Mouse (Mus musculus) kidney, postnatal 10 days (tissue): Measurements from ENCODE around the gene RPS10-NUDT3.

ENCODE experiments used
- DNase-seq: peaks from one replicate; pipeline ENCODE4 v3.0.0; 2021; ENCODE audit warnings: mixed read lengths

Gene RPS10-NUDT3

DNA sequence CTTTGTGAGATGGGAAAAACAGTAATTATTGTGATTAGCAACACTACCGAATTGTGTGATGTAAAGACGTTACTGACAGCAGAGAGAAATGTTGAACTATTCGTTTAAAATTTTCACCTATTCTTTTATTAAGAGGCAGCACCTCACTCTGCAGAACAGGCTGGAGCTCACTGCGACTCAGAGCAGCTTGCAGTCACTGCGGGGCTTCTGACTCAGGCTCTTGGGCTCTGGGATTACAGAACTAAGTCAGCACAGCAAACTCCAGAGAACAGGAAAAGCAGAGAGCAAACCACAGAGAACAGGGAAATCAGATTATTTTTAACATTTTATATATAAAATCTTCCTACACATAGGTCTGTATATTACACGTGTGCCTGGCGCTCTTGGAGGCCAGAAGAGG, 25.4 kb downstream of the RPS10-NUDT3 start:
- DNase-seq, result no peak

DNA sequence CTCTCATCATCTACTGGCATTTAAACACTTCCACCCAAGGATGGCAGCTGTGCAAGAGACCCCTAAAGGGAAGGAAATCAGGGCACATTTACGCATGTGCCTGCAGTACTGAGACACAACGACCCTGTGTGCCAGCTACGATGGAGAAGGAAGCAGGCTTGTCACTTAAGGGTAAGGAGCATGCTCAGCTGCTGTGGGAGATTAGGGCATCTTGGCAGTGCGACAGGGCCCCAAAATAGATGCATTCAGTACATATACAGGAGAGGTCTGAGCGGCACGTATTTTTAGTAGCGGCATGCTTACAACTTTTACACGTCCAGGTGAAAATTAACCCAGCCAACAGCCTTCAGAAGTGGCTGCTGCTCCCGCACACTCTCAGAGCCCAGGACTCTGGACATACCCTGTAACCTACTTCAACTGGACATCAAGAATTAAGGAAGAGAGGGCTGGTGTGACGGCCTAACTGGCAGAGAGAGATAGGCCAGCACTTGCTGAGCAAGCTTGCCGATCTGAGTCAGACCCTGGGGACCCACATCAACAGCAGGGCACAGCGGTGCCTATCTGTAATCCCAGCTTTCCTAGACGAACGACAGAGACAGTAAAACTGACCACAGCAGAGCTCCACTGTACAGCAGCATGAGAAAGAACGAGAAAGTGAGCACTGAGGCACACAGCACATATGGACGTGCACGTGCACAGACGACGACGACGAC, 31.3 kb downstream of the RPS10-NUDT3 start:
- DNase-seq, result no peak

GRCm38 (mm10) chr17:27603036-27603435, 32.0 kb downstream of the RPS10-NUDT3 start:
- DNase-seq, result no peak

GRCm38 (mm10) chr17:27600869-27601268, 34.2 kb downstream of the RPS10-NUDT3 start:
- no peak for DNase-seq

GRCm38 (mm10) chr17:27600286-27600685, 34.7 kb downstream of the RPS10-NUDT3 start:
- DNase-seq, result no peak

DNA sequence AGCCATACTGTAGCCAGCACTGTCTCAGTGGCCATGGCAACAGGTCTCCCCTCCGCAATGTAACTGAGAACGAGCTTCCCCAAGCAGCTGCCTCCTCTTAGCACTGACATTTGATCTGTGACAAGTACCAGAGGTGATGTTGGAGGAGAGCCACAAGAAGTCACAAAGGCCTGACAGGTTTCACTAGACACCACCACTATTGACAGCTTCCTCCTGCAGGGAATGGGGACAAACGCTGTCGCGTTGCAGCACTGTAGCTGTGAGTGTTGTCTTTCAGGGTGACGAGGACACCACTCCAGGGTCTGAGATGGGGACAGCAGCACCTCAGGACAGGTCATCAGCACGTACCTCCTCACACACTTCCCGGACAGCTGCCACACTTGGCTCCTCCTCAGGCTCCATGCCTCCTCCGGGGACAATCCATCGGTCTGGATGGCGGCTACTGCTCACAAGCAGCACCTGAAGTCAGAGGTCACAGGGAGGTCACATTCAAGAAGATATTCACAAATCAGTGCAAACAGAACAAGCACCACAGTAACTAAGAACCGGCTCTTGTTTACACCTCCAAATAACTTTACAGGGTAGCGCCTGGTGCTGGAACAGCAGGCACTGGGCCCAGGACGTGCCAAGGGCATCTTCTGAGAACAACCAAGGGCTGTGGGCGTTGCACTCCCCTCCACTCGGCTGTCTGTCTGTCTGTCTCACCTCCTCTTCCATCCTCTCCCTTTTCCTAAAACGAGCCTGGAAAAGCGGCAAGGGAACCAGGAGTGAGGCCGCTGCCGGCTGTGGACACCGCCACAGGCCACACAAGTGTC, 38.4 kb downstream of the RPS10-NUDT3 start:
- no peak for DNase-seq

GRCm38 (mm10) chr17:27595659-27596375, 39.2 kb downstream of the RPS10-NUDT3 start:
- no peak for DNase-seq

- no peak for DNase-seq
Measured at GRCm38 (mm10) chr17:27592565-27592910, 42.5 kb downstream of the RPS10-NUDT3 start.

DNA sequence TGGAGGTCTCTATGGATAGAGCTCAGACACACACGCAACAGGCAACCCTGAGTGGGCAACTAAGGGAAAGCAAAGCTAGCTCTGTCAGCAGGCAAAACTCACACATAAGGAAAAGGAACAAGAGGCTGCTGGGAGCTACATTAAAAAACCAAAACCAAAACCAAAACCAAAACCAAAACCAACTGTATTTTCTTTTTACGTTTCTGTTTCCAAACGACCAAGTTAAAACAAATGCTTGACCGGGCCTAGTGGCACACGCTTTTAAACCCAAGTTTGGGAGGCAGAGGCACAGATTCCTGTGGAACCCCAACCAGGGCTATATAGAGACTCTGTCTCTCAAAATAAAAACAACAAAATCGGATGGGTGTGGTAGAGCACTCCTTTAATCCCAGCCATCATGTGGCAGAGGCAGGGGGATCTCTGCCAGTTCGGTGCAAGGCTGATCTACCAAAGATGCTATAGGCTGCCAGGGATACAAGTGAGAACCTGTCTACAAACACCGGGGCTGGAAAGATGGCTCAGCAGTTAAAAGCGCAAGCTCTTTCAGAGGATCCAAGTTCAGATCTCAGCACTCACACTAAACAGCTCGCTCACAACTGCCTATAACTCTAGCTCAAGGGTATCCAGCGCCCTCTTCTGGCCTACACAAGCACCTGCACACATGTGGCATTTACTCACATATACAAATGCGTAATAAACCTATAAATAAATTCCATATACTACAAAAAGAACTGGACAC, 43.0 kb downstream of the RPS10-NUDT3 start:
- no peak for DNase-seq

DNA sequence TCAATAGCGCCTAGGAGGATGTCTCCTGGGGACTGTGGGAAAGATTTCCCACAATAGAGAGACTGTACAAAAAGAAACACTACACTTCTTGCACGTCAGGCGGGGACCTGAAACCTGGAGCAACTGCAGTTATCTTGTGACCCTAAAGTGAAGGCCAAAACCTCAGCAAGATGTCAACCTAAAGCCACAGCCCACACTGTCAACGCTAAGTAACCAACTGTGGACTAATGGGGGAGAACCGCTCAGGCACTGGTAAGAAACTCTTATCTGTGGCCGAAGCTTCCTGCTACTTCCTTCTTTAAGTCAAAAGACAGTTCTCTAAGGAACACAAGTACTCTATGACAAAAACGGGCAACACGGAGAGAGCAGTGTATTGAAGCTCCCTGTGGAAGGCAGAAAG, 46.8 kb downstream of the RPS10-NUDT3 start:
- DNase-seq, result no peak

DNA sequence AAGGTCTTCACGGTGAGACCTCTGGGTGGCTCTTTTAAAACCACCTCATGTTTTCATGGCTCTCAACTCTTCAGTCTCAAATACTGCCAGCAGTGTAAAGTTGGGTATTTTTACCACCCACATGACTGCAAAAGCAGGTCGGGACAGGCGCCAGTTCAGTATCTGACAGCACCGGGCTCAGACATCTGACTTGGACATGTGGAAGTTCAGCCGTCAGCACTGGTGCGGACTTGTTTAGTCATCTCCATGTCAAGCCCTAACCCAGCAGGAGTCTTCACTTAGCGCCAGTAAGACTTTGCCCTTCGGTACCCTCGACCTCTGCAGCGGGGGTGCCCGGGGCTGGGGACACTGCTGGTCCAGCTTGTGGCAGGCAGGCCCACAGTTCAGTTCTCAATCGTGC, 47.8 kb downstream of the RPS10-NUDT3 start:
- peak; percentile 55 for DNase-seq

DNA sequence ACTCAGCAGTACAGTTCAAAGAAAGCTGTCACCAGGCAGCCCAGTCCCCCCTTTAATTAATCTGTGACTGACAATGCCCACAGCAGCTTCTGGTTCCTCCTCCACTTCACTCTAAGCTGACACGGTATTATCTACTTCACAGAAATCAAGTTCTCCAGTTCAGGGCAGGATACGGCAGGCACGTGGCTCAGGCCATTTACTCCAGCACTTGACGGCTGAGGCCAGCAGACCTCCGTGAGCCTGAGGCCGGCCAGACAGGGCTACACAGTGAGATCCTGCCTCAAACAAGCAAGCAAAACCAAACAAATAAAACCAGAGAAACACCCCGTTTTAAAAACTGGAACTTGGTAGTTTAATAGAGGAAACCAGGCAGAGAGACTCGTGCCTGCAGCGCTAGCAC, 48.4 kb downstream of the RPS10-NUDT3 start:
- DNase-seq, result no peak

- no peak for DNase-seq
Measured at GRCm38 (mm10) chr17:27583185-27583894, 51.7 kb downstream of the RPS10-NUDT3 start.

- DNase-seq, result no peak
Measured at GRCm38 (mm10) chr17:27580392-27581068, 54.5 kb downstream of the RPS10-NUDT3 start.

- DNase-seq, result no peak
Measured at GRCm38 (mm10) chr17:27579816-27580215, 55.2 kb downstream of the RPS10-NUDT3 start.

DNA sequence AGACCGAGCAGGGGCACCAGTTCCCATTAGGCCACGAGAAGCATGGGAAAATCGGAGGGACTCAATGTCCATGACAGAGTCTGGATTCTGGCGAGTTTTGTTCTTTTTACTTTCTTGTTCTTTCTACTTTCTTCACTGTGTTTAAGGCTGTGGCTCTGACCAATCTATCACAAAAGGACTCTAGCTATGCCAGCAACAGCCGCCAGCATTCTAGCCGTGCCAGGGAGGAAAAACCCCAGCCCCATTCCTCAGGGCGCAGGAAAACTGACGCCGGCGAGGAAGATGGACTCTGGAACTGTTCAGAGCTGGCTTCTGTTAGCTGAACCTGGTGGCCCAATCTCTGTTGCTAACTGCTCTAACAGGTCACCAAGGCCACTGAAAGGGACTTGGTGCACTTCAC, 56.5 kb downstream of the RPS10-NUDT3 start:
- no peak for DNase-seq

DNA sequence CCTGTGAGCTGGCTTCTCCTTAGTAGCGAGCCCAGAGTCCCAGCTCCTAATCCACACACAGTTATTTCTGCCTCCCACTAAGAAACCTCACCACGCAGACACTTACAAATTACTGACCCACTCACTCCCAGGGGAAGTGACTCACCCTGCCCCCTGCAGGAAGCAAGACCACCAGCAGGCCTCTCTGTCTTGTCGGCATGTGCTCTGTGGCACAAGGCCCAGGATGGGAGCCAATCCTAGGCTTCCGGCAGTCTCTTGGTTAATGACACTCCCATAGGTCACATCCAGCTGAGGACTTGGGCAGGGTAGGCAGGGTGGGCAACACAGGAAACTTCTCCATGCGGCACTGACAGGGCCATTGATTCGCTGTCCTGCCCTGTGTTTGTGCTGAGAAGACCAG, 57.6 kb downstream of the RPS10-NUDT3 start:
- peak; percentile 64 for DNase-seq

- no peak for DNase-seq
Measured at GRCm38 (mm10) chr17:27576056-27576455, 59.0 kb downstream of the RPS10-NUDT3 start.

DNA sequence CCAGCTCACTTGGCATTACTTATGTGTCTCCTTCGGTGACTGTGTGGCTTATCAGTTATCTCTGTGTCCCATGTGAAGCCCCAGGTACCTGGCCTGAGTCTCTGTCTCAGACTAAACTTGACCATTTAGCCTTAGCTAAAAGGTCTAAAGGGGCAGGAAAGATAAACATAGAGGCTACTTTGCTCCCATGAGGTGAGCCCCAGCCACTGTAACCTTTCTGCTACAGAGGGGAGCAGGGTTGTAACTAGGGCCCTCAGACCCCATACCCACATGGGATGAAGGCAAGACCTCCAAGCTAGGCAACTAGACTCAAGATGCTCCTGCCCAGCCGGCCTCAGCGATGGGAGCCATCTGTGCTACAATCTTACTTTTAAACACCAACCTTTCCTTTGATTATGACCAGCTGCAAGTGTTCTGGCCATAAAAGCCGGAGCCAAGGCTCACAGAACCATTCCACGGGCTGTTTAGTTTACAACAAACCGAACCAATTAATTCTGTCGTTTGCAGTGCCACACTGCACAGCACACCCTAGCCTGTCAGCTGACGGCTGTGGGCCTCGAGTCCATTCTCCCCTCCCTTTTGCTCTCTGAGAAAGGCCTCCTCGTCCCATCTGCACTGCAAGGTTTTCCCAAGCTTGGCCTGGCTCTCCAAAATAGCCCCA, 59.8 kb downstream of the RPS10-NUDT3 start:
- peak; percentile 24 for DNase-seq

DNA sequence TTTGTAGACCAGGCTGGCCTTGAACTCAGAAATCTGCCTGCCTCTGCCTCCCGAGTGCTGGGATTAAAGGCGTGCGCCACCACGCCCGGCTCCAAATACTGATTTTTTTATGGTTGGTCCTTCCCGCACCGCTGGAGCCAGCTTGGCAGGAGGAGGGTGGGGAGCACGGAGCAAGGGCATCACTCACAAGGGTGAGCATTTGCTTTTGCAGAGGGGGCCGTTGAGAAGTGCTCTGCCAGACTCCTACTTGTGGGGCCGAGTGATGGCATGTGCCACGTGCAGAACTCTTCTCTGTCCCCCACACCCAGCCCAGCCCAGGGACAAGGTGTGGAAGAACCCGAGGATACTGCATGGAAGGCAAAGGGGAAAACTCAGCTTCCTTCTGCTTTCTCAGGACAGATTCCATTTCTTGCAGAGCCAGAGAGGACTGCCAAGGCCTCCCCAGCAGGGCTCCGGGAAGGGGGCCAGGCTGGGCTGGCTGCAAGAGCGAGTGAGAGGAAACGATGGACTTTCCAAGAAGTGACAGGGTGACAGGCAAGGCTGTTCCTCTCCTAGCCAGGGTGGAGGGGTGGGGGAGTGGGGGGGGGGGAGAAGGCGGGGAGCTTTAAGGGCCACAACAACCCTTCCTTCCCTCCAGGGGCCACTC, 60.4 kb downstream of the RPS10-NUDT3 start:
- peak; percentile 81 for DNase-seq
